Mouse (Mus musculus) myocyte (in vitro differentiated cells): ENCODE data around the gene Stx16. TPM values are rescaled to one million over a fixed set of nuclear protein-coding genes. Genes with fewer than 3 reads are reported as not detected.

Source experiments
- H3K27me3 ChIP-seq: one replicate; pipeline ENCODE4 v1.6.1; 2011; ENCODE audit not compliant: control insufficient read depth, insufficient read depth, insufficient read length
- H3K36me3 ChIP-seq: one replicate; pipeline ENCODE4 v1.6.1; 2011; ENCODE audit not compliant: control insufficient read depth, insufficient read depth
- H3K4me2 ChIP-seq: one replicate; pipeline ENCODE4 v1.6.1; 2011; ENCODE audit warnings: low read depth, control low read depth
- H3K4me3 ChIP-seq: one replicate; pipeline ENCODE4 v1.5.1; 2011; ENCODE audit warnings: mild to moderate bottlenecking, control low read depth, moderate library complexity
- H3K79me2 ChIP-seq: one replicate; pipeline ENCODE4 v1.6.1; 2011; ENCODE audit not compliant: control insufficient read depth, insufficient read depth
- H3ac ChIP-seq: one replicate; pipeline ENCODE4 v1.6.1; 2011; ENCODE audit not compliant: control insufficient read depth, insufficient read length
- CEBPB ChIP-seq: IDR thresholded peaks from 2 replicates; pipeline ENCODE4 v1.6.1; 2011; ENCODE audit warnings: mild to moderate bottlenecking, moderate library complexity; ENCODE audit not compliant: poor library complexity, insufficient read depth, severe bottlenecking
- E2F4 ChIP-seq: IDR thresholded peaks from one replicate; pipeline ENCODE4 v1.6.1; 2011; ENCODE audit warnings: mild to moderate bottlenecking, control low read depth, moderate library complexity; ENCODE audit not compliant: insufficient read depth
- MAX ChIP-seq: IDR thresholded peaks from one replicate; pipeline ENCODE4 v1.6.1; 2011; ENCODE audit warnings: low read depth, mild to moderate bottlenecking, control low read depth
- MYOD1 ChIP-seq, 3 experiments: IDR thresholded peaks; one replicate each; pipeline ENCODE4 v1.6.1; 2011; ENCODE audit warnings: control low read depth in 2 of 3, low read depth in 2 of 3, mild to moderate bottlenecking in 2 of 3, moderate library complexity in 1 of 3; ENCODE audit not compliant: insufficient read length in 2 of 3, control insufficient read depth in 1 of 3
- MYOG ChIP-seq, 3 experiments: IDR thresholded peaks; one replicate each; pipeline ENCODE4 v1.6.1; 2011; ENCODE audit warnings: control low read depth in 2 of 3, low read depth in 2 of 3, mild to moderate bottlenecking in 2 of 3; ENCODE audit not compliant: insufficient read length in 2 of 3, control insufficient read depth in 1 of 3, insufficient read depth in 1 of 3
- POLR2A ChIP-seq: IDR thresholded peaks from one replicate; pipeline ENCODE4 v1.6.1; 2011; ENCODE audit warnings: low read depth, mild to moderate bottlenecking, control low read depth, moderate library complexity; ENCODE audit not compliant: insufficient read length
- POLR2AphosphoS2 ChIP-seq: IDR thresholded peaks from one replicate; pipeline ENCODE4 v1.6.1; 2011; ENCODE audit warnings: low read depth, control low read depth; ENCODE audit not compliant: insufficient read length
- REST ChIP-seq: IDR thresholded peaks from one replicate; pipeline ENCODE4 v1.6.1; 2011; ENCODE audit warnings: mild to moderate bottlenecking, control low read depth, moderate library complexity; ENCODE audit not compliant: insufficient read depth, insufficient read length
- SRF ChIP-seq: IDR thresholded peaks from one replicate; pipeline ENCODE4 v1.6.1; 2011; ENCODE audit warnings: low read depth; ENCODE audit not compliant: control insufficient read depth, insufficient read length
- TCF12 ChIP-seq: IDR thresholded peaks from one replicate; pipeline ENCODE4 v1.6.1; 2011; ENCODE audit warnings: mild to moderate bottlenecking, control low read depth; ENCODE audit not compliant: poor library complexity, insufficient read depth, severe bottlenecking
- TCF3 ChIP-seq: IDR thresholded peaks from one replicate; pipeline ENCODE4 v1.6.1; 2011; ENCODE audit warnings: low read depth, control low read depth; ENCODE audit not compliant: insufficient read length
- USF1 ChIP-seq: IDR thresholded peaks from one replicate; pipeline ENCODE4 v1.6.1; 2011; ENCODE audit warnings: low read depth, mild to moderate bottlenecking, control low read depth, moderate library complexity
- polyA plus RNA-seq: library from polyadenylated mRNA; unstranded; fragments of >200 nt; fragmentation: generic; extraction: Trizol; gene quantifications from one replicate; pipeline ENCODE4 v1.2.1, GENCODE M21; 2012; ENCODE audit warnings: missing spikeins

Gene Stx16
- polyA plus RNA-seq, 1 experiment: 21.9 TPM

GRCm38 (mm10) chr2:174095086-174095485 is 19.0 kb downstream of the Stx16 start:
- TF ChIP-seq CEBPB: no peak
- TF ChIP-seq TCF12: no peak
- TF ChIP-seq POLR2AphosphoS2: no peak
- H3K4me2 ChIP-seq: no peak overlapping the region
- H3K36me3 ChIP-seq: peaks cover 15% of the 10 kb centered on the region
- peaks cover 9% of the 10 kb centered on the region for H3K79me2 ChIP-seq
- no peaks in the 10 kb centered on the region for H3K27me3 ChIP-seq
- no peak overlapping the region for H3K4me3 ChIP-seq
- H3ac ChIP-seq: no peak overlapping the region

GRCm38 (mm10) chr2:174102399-174102798 is 26.3 kb downstream of the Stx16 start:
- TF ChIP-seq CEBPB (no peak), POLR2A (no peak), SRF (no peak), USF1 (no peak), POLR2AphosphoS2 (no peak), TCF3 (no peak), MAX (no peak), MYOG (IDR thresholded peaks at IDR 0.05; ENCODE audit: control insufficient read depth in 1 of 3, insufficient read depth in 1 of 3, insufficient read length in 2 of 3, low read depth in 2 of 3) (no peak), REST (no peak), TCF12 (no peak), MYOD1 (IDR thresholded peaks at IDR 0.05; ENCODE audit: control insufficient read depth in 1 of 3, insufficient read length in 2 of 3, low read depth in 2 of 3) (no peak), E2F4 (no peak)
- Histone ChIP-seq H3K27me3 (no peaks in the 10 kb centered on the region), H3K4me2 (no peak overlapping the region), H3ac (no peak overlapping the region), H3K36me3 (peaks cover 8% of the 10 kb centered on the region), H3K4me3 (no peak overlapping the region), H3K79me2 (no peaks in the 10 kb centered on the region)

- no peak overlapping the region for H3K4me2 ChIP-seq
- TF ChIP-seq POLR2A: no peak
- TF ChIP-seq CEBPB: no peak
- no peak for TF ChIP-seq MYOG (IDR thresholded peaks at IDR 0.05; ENCODE audit: control insufficient read depth in 1 of 3, insufficient read depth in 1 of 3, insufficient read length in 2 of 3, low read depth in 2 of 3)
- TF ChIP-seq TCF3: no peak
- no peak for TF ChIP-seq SRF
- no peak for TF ChIP-seq POLR2AphosphoS2
- no peak for TF ChIP-seq MAX
- no peak for TF ChIP-seq E2F4
- TF ChIP-seq USF1: no peak
- TF ChIP-seq REST: no peak
- no peak for TF ChIP-seq TCF12
- TF ChIP-seq MYOD1 (IDR thresholded peaks at IDR 0.05; ENCODE audit: control insufficient read depth in 1 of 3, insufficient read length in 2 of 3, low read depth in 2 of 3): no peak
- H3ac ChIP-seq: no peak overlapping the region
Observed at GRCm38 (mm10) chr2:174103527-174103926, 27.4 kb downstream of the Stx16 start.

GRCm38 (mm10) chr2:174107375-174107774 is 31.3 kb downstream of the Stx16 start:
- TF ChIP-seq E2F4: no peak
- TF ChIP-seq REST: no peak
- no peak for TF ChIP-seq USF1
- H3K36me3 ChIP-seq: no peaks in the 10 kb centered on the region
- H3ac ChIP-seq: no peak overlapping the region
- H3K27me3 ChIP-seq: no peaks in the 10 kb centered on the region
- H3K79me2 ChIP-seq: no peaks in the 10 kb centered on the region
- no peak overlapping the region for H3K4me3 ChIP-seq
- H3K4me2 ChIP-seq: no peak overlapping the region

More at GRCm38 (mm10) chr2:174103527-174103926, 27.4 kb downstream of the Stx16 start:
- Histone ChIP-seq H3K27me3 (no peaks in the 10 kb centered on the region), H3K36me3 (no peaks in the 10 kb centered on the region), H3K79me2 (no peaks in the 10 kb centered on the region), H3K4me3 (no peak overlapping the region)

GRCm38 (mm10) chr2:174109991-174110782 is 34.1 kb downstream of the Stx16 start, which contains the start of gene Npepl1:
Npepl1 (plus strand) TSS chr2:174110349.
- Histone ChIP-seq H3K36me3 (no peaks in the 10 kb centered on the region), H3K27me3 (no peaks in the 10 kb centered on the region), H3K79me2 (no peaks in the 10 kb centered on the region), H3K4me3 (peak within 1 kb of the TSS; percentile 27), H3K4me2 (peak within 1 kb of the TSS; percentile 69), H3ac (peak within 1 kb of the TSS; percentile 82)
- no peak for TF ChIP-seq MYOD1 (IDR thresholded peaks at IDR 0.05; ENCODE audit: control insufficient read depth in 1 of 3, insufficient read length in 2 of 3, low read depth in 2 of 3)
- no peak for TF ChIP-seq TCF3
- TF ChIP-seq MYOG (IDR thresholded peaks at IDR 0.05; ENCODE audit: control insufficient read depth in 1 of 3, insufficient read depth in 1 of 3, insufficient read length in 2 of 3, low read depth in 2 of 3): no peak
- peak; percentile 18 for TF ChIP-seq POLR2AphosphoS2
- no peak for TF ChIP-seq USF1
- no peak for TF ChIP-seq SRF
- no peak for TF ChIP-seq MAX
- TF ChIP-seq POLR2A: peak; percentile 59
